Mouse (Mus musculus) fibroblast of lung, adult 2 months (primary cell): ENCODE measurements around the gene Pnpla5.
"Not testable (repeated sequence)": the region's sequence is repeated elsewhere in the genome, so short reads cannot be mapped to it uniquely, and the experiment has no call there.

Experiments used
- DNase-seq: peaks from one replicate; pipeline ENCODE4 v3.0.0-alpha.2; 2011; ENCODE audit warnings: low read depth

Gene Pnpla5

DNA sequence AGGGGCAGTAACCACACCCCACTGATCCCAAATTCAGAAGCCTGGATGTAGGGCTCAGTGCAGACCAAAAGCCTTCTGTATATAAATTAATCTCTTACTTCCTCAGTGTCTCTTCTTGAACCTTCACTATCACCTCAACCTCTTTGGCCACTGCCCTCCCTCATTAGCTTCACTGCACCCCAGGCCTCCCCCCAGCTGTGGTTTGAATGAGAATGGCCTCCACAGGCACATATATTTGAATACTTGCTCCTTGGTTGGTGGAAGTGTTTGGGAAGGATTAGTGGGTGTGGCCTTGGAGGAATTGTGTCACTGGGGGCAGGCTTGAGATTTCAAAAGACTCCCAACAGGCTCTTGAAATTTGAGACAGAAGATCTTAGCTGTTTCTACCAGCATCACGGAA is 6.5 kb downstream of the Pnpla5 start:
- DNase-seq = no peak

DNA sequence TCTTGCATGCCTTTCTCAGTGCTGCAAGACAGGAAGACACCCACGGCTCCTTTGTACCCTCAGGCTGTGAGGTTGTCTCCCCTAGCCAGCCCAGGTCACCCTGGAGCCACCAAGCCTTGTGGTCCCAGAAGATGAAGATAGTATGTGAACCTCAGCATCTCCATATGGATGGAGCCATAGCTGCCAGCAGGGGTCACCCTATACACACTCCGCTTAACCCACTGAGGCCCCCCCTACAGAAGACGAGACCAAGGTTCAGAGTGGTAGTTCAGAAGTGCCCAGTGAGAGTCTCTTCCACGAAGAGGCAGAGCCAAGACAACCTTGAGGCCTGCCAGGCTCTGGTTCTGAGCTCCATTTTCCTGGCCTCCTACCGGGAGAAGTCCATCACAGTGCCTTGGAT is 7.2 kb downstream of the Pnpla5 start:
- DNase-seq = no peak

DNA sequence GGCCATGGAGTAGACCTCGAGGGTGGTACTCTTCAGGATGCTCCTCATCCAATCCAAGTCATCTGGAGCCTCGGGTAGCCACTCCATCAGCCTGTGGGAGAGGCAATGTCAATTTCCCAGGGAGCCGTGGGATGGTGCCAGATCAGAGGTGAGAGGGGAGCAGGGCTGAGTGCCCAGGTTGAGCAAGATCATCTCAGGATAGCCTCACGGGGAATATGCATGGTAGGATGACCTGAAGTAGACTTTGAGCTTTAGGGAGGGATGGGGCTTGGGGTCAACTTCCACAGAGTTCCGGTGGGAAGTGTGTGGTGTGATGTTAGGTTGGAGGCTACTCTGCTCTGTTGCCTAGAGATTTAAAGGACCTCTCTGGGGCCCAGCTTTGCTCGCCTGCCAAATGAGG is 9.1 kb downstream of the Pnpla5 start:
- no peak for DNase-seq

GRCm38 (mm10) chr15:84108899-84109298 is 14.1 kb downstream of the Pnpla5 start:
- DNase-seq = no peak

GRCm38 (mm10) chr15:84105924-84106500 is 17.0 kb downstream of the Pnpla5 start:
- no peak for DNase-seq

DNA sequence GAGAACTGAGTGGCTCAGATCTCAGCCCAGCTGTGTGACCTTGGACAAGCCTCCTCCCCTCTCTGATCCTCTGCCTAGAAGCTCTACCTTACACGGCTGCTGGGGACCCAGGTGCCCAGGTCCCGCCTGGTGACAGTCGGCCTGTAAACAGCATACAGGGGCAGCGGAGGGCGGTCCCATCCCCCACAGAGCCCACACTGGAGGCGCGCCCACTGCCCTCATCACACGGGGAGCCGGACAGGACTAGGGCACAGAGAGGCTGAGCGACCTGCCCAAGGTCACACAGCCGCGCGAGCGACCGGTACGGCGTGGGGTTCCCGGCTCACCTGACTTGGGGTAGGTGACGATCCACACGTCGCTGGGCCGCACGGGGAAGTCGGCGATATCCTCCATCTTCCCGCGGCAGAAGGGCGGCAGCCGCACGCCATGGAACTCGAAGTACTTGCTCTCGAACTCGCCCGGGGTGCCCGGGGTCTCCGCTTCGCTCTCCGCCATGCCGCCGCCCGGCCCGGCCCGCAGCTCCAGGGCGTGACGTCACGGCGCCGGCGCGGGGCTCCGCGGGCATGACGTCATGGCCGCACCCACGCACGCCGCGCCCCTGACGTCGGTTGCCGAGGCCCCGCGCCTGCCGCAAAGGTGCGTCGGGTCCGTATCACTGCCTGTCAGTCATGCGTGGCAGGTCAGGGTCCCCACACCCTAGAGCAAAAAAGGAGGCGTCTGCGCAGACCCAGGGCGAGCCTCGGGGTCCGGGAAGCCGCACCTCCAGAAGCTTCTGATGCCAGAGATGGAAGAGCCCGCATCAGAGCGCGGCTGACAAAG is 17.7 kb downstream of the Pnpla5 start, which contains the start of gene Sult4a1:
Gene Sult4a1, minus strand, starts transcription at position 650 of the 819 bp plus-strand sequence.
- no peak for DNase-seq

GRCm38 (mm10) chr15:84104626-84105025 is 18.3 kb downstream of the Pnpla5 start:
- no peak for DNase-seq

- DNase-seq = not testable (repeated sequence)
Measured at GRCm38 (mm10) chr15:84097536-84097935, 25.4 kb downstream of the Pnpla5 start.

DNA sequence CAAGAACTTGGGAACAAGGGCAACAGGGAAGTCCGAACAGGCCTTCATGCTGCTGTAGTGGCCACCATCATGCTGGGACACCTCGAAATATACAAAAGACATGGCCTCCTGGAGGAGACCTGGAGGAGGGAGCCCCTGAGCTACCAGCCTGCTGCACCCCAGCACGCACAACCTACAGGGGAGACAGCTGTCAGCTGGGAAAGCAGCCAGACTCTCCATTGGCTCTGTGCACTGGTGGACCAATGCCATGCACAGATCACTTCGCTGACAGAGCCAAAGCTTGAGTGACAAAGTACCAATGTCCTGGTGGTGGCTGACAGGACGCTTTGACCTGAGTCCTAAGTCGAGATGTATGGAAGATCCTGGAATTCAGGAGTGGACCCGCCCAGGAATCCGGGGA is 26.9 kb downstream of the Pnpla5 start:
- no peak for DNase-seq

GRCm38 (mm10) chr15:84094921-84095320 is 28.1 kb downstream of the Pnpla5 start:
- no peak for DNase-seq

- no peak for DNase-seq
Measured at GRCm38 (mm10) chr15:84086775-84087174, 36.2 kb downstream of the Pnpla5 start.

- DNase-seq = no peak
Measured at GRCm38 (mm10) chr15:84086364-84086763, 36.6 kb downstream of the Pnpla5 start.

DNA sequence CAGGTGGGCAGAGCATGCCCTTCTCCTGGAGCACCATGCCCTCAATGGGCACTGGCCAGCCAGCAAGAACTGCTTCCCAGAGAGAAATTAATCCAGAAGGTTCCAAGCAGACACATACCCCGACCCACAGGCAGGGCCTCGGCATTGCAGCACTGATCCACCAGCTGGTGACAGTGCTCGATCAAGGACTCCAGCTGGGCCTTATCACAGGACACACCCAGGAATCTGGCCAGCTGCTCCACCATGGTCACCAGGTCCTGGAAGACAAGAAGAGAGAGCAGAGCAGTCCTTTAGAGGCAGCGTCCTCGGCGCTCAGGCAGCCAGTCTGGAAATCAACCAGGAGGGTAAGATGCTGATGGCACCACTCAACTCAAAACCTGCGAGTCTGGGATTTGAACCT is 42.9 kb downstream of the Pnpla5 start:
- DNase-seq = no peak

GRCm38 (mm10) chr15:84079519-84079918 is 43.5 kb downstream of the Pnpla5 start:
- DNase-seq = no peak

GRCm38 (mm10) chr15:84078667-84079066 is 44.3 kb downstream of the Pnpla5 start:
- no peak for DNase-seq

- DNase-seq = no peak
Measured at GRCm38 (mm10) chr15:84077151-84077550, 45.8 kb downstream of the Pnpla5 start.

GRCm38 (mm10) chr15:84074705-84075185 is 48.2 kb downstream of the Pnpla5 start:
- DNase-seq = no peak

DNA sequence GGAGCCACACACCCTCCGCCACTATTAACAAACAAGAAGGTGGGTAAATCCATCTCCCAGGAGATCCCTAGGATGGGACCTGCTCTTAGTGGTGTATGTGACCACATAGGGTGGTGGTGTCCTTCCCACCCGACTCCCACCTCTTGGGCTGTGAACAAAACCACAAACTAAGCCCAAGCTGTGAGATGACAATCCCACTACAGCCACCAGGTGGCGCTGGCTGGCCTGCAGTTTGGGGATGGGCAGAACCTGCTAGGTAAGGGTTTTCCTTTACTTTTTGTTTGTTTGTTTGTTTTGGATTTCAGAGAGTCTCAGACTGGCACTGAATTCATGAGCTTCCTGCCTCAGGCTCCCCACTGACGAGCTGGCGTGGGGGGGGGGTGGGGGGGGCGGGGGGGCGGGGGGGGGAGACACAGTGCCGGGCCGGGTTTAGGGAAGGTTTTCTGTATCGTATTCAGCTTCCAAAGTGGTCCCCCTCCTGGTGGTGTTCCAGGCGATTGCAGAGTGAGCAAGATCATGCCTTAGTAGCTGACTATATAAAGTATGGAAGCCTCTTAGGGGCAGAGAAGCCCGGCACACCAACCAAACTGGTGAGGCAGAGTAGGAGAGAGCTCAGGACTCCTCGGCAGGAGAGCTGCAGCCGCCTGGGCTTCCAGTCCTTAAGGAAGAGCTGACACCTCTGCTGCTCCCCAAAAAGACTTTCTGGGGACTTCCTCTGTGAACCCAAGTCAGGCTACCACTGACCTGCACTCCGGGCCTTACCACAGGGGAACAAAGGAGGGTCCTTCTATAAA is 48.9 kb downstream of the Pnpla5 start:
- no peak for DNase-seq

DNA sequence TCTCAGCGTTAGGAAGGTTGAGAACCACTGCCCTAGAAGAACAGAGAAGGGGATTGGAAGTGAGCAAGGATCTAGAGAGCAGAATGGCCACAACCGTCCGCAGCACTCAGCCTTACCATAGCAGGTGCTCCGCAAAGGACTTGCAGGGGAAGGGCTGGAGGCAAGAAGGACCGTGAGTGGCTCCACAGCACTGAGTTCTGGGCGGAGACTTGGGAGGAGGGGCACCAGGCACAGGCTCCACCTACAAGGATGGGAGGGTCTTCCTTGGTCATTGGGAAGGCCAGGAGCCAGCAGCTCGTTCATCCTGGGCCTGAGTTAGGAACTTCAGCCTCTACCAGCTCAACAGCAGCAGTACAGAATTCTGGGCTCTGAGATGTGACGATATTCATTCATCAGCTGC is 49.9 kb downstream of the Pnpla5 start:
- no peak for DNase-seq

DNA sequence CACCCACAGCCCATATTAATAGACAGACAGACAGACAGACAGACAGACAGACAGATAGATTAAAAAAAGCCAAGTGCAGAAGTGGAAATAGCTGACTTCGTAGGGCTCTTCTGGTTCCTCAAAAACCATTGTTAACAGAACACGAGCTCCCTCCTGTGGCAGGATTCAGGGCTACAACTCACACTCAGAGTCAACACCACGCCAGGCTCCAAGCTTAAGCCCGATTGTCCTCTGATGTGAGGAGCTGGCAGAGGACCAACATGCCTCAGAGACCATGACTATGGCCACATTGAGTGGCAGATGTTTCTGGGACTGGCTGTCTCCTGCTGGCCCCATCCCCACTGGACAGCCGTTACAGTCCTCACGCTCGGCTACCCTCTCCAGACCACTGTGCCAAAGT is 50.7 kb downstream of the Pnpla5 start:
- no peak for DNase-seq

- no peak for DNase-seq
Measured at GRCm38 (mm10) chr15:84070116-84070676, 52.8 kb downstream of the Pnpla5 start.

- no peak for DNase-seq
Measured at GRCm38 (mm10) chr15:84069455-84070050, 53.4 kb downstream of the Pnpla5 start.
